Mouse (Mus musculus) layer of hippocampus, postnatal 14 days (tissue): ENCODE measurements around the gene Fam161b. TPM values are rescaled to one million over a fixed set of nuclear protein-coding genes. Genes with fewer than 3 reads are reported as not detected.

Experiments
- total RNA-seq, 2 experiments: library from RNA; stranded (reverse); gene quantifications; 2 replicates each; pipeline ENCODE4 v1.2.3; 2021

Gene Fam161b
- total RNA-seq, 2 experiments from 2014 or later: 9.6 to 9.7 TPM

Other genes with a start within 250 kb of the Fam161b start
- gene Dnal1, start 247.5 kb downstream of the Fam161b start, total RNA-seq: 100 to 1,000 TPM in 1 of 2 experiments, 10 to 100 TPM in 1; 94.3 to 102 TPM
- 1 to 10 TPM; 3.3 to 4.5 TPM for gene Pnma1, start 213.3 kb downstream of the Fam161b start, total RNA-seq
- 10 to 100 TPM; 17.0 to 18.1 TPM for gene Elmsan1, start 143.0 kb downstream of the Fam161b start, total RNA-seq
- gene Ptgr2, start 76.6 kb downstream of the Fam161b start, total RNA-seq: 10 to 100 TPM; 38.9 to 39.4 TPM
- gene Zfp410, start 45.0 kb downstream of the Fam161b start, total RNA-seq: 10 to 100 TPM; 35.9 to 39.0 TPM
- gene Coq6, start 176 bp downstream of the Fam161b start, total RNA-seq: 10 to 100 TPM; 22.9 to 23.6 TPM
- gene Entpd5, start 47.2 kb upstream of the Fam161b start, total RNA-seq: 10 to 100 TPM; 24.9 to 26.3 TPM
- gene Bbof1, start 47.2 kb upstream of the Fam161b start, total RNA-seq: 1 to 10 TPM; 7.1 to 8.3 TPM
- gene Rnf113a2, start 55.4 kb upstream of the Fam161b start, total RNA-seq: 10 to 100 TPM; 12.1 to 12.2 TPM
- gene Aldh6a1, start 89.2 kb upstream of the Fam161b start, total RNA-seq: 10 to 100 TPM; 45.5 to 51.4 TPM
- 10 to 100 TPM; 17.4 to 20.3 TPM for gene Lin52, start 89.6 kb upstream of the Fam161b start, total RNA-seq
- under 1 TPM; 0.23 to 0.31 TPM for gene Vsx2, start 207.9 kb upstream of the Fam161b start, total RNA-seq